Mouse (Mus musculus) spleen, adult 2 months (tissue): ENCODE results near the gene Gpr137.

Source experiments
- CTCF ChIP-seq: fragments of 200-500 bp; IDR thresholded peaks from 2 replicates; pipeline ENCODE4 v1.5.1; 2011; ENCODE audit warnings: mild to moderate bottlenecking, inconsistent platforms; ENCODE audit not compliant: insufficient read depth, insufficient read length, insufficient replicate concordance; ENCODE audit errors: extremely low read depth
- POLR2A ChIP-seq: fragments of 200-500 bp; IDR thresholded peaks from 2 replicates; pipeline ENCODE4 v1.6.1; 2011; ENCODE audit warnings: low read depth, low read length, inconsistent platforms

DNA sequence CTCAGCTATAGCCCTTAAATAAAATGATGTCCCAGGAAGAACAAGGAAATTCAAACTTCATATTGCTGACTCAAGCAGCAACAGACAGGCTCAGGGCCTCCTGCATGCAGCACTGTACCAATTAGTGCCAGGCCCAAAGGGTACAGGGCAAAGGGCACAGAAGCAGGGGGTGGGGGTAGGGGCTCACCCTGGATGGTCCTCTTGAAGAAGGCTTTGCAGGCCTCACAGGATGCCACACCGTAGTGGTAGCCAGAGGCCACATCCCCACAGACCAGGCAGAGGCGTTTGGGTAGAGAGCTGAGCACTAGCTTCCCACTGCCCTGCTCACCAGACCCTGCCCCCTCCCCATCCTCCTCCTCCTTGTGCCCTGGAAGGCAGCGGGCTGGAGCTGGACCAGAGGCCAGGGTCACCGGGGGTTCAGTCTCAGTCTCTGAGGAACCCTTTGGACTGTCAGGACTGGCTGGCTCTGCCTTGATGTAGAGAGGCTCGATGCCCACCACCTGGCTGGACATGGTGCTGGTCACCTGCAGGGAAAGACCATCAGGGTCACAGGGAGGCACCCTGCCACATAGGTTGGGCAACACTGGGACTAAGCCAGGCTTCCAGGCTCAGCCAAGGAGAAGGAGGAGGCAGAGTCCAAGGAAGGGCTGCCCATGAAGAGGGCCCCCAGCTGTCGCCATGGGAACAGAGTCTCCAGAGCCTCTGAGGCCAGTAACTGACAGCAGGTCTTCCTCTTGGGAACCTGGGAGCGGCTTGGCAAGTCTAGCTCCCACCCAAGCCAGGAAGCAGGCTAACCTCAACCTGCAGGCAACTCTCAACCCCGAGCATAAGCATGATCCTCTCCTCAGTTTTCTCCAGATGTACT, 22.2 kb downstream of the Gpr137 start:
- TF ChIP-seq POLR2A (no peak), CTCF (no peak)
